Mouse (Mus musculus) cerebellum, adult 2 months (tissue): Measurements from ENCODE around the gene Hoxc10. TPM values are rescaled to one million over a fixed set of nuclear protein-coding genes. Genes with fewer than 3 reads are reported as not detected.

Source experiments
- DNase-seq, 2 experiments: peaks; one replicate each; pipeline ENCODE4 v3.0.0; 2021
- H3K27ac ChIP-seq: fragments of 200-500 bp; 2 replicates; pipeline ENCODE4 v1.5.1; 2012; ENCODE audit warnings: low read length, control low read depth, inconsistent platforms; ENCODE audit not compliant: insufficient read depth
- H3K27me3 ChIP-seq: fragments of 200-500 bp; 2 replicates; pipeline ENCODE4 v1.6.1; 2012; ENCODE audit warnings: inconsistent platforms, mild to moderate bottlenecking, low read length, moderate library complexity; ENCODE audit not compliant: control insufficient read depth, insufficient read depth
- H3K4me1 ChIP-seq: fragments of 200-500 bp; 2 replicates; pipeline ENCODE4 v1.6.1; 2011; ENCODE audit warnings: low read length; ENCODE audit not compliant: control insufficient read depth, insufficient read depth
- H3K4me3 ChIP-seq: fragments of 200-500 bp; replicated peaks from 2 replicates; pipeline ENCODE3; 2011; ENCODE audit warnings: mild to moderate bottlenecking, low read depth, low read length, control low read depth; ENCODE audit not compliant: insufficient read depth
- CTCF ChIP-seq: fragments of 200-500 bp; IDR thresholded peaks from 2 replicates; pipeline ENCODE4 v1.5.1; 2011; ENCODE audit warnings: low read depth, mild to moderate bottlenecking, control low read depth, low read length, moderate library complexity, borderline replicate concordance; ENCODE audit not compliant: insufficient read depth
- POLR2A ChIP-seq: fragments of 200-500 bp; IDR thresholded peaks from 2 replicates; pipeline ENCODE4 v1.6.1; 2011; ENCODE audit warnings: low read length, control low read depth, borderline replicate concordance; ENCODE audit not compliant: insufficient read depth
- WGBS: fragments of 180-500 bp; shearing (Covaris S2); methylation state at CpG from one replicate; pipeline ENCODE4 v1.1.7; 2018; 5-methylcytosine and 5-hydroxymethylcytosine counted together
- polyA plus RNA-seq: library from polyadenylated mRNA; depleted of rRNA; stranded (reverse); fragments of >200 nt; gene quantifications from 2 replicates; pipeline ENCODE4 v1.2.3, GENCODE M21; 2012

The Hoxc10 gene
- polyA plus RNA-seq, 1 experiment, result not detected

GRCm38 (mm10) chr15:102939256-102940155, 27.1 kb upstream of the Hoxc10 start:
- DNase-seq, result no peak
- Histone ChIP-seq H3K4me3 (no peak overlapping the region), H3K4me1 (no peaks in the 10 kb centered on the region), H3K27ac (no peak overlapping the region), H3K27me3 (peaks cover 7% of the 10 kb centered on the region; the same call in 1 of the 2 replicates)
- 2% methylated on average over 34 of the region's 34 CpGs for WGBS
- TF ChIP-seq POLR2A (no peak), CTCF (no peak)

DNA sequence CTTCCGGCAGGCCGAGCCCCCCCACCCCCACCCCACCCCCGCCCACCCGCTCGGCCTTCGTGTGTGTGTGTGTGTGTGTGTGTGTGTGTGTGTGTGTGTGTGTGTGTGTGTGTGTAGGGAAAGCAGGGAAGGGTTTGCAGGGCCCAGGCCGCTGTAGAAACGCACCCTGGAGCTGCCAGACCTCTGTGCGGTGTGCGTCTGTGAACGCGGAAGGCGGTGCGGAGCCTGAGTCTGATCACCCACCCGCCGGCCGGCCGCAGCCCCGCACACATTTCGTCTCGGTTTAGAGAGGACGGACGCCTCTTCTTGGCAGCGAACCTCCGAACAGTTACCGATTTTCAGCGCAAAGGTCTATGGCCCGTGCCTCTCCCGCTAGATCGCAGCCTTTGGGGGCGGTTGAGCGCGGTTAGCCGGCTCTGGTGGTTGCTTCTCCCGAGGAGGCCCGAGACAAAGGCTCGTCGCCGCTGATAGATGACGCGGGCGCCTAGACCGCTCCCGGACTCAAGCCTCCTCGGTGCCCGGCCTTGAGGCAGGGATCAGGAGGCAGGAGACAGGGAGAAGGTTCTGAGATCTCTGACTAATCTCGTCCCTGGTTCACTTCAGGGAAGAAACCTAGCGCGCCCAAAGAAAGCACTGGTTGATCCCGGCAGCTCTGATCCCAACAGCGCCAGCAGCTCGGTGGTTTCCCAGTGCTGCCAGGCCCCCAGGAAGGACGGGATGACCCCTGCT, 23.7 kb upstream of the Hoxc10 start:
- TF ChIP-seq CTCF (no peak), POLR2A (no peak)
- DNase-seq, result no peak
- Histone ChIP-seq H3K4me1 (no peaks in the 10 kb centered on the region), H3K27me3 (peaks cover 4% of the 10 kb centered on the region; the same call in 1 of the 2 replicates), H3K27ac (no peak overlapping the region), H3K4me3 (no peak overlapping the region)
- 1% methylated on average over 53 of the region's 53 CpGs for WGBS

DNA sequence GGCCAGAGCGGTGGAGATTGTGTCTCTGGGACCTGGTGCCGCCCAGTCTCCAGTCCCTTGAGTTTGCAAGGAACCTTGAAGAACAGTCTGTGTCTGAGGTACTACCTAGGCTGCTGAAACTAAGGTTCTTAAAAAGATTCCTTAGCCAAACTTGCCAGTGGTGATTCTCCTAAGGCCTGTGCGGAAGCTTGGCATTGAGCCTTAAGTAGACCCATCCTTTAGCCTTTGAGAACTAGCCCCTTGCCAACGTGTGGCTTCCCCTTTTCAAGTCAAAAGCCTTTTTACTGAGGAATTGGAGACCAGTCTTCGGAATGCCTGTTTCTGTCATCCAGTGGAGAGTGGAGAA, 23.2 kb upstream of the Hoxc10 start:
- Histone ChIP-seq H3K27me3 (peaks cover 5% of the 10 kb centered on the region; the same call in 1 of the 2 replicates), H3K4me1 (no peaks in the 10 kb centered on the region), H3K27ac (no peak overlapping the region), H3K4me3 (no peak overlapping the region)
- TF ChIP-seq CTCF, result no peak
- no peak for TF ChIP-seq POLR2A
- WGBS, result 5% methylated on average over 5 of the region's 5 CpGs
- no peak for DNase-seq

DNA sequence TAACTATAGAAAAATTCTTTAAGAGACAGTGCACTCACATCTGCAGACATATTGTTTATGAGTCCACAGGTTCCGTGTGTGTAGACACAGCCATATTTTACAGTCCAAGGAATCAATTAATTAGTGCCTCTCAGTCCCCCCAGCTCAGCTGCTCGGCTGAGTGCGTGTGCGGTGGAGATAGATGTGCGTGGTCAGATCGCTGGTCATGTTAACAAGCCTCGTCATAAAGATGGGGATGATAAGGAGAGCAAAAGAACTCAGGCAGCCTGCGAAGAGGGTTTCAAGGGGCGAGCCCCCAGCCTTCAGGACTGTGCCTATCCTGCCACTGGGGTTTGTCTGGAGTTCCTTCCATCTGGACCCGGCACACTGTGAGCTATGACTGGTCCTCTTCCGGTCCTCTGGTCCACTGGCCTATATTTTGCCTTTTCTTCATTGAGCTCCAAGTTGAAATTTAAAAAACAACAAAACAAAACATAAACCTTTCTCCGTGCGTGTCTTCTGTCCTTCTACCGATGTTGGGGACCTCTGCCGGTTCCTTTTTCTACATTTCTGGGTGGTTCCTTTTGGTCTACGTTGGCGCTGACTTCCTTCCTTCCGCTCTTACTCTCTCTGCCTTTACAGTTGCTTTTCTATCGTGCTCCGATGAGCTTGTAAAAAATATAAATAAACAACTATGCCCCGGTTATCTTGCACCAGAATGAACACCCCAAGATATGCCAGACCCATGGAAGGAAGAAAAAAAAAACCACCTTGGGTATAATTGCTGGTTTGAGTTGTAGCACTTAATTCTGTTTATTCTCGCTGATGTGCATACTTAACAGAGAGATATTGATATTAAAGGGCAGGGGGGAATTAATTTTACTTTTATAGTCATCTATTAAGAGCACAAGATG, 21.2 kb upstream of the Hoxc10 start:
- no peak for DNase-seq
- 15% methylated on average over 22 of the region's 22 CpGs for WGBS
- Histone ChIP-seq H3K4me1 (no peaks in the 10 kb centered on the region), H3K27ac (no peak overlapping the region), H3K27me3 (peaks cover 5% of the 10 kb centered on the region; the same call in 1 of the 2 replicates), H3K4me3 (no peak overlapping the region)
- TF ChIP-seq POLR2A (no peak), CTCF (no peak)

DNA sequence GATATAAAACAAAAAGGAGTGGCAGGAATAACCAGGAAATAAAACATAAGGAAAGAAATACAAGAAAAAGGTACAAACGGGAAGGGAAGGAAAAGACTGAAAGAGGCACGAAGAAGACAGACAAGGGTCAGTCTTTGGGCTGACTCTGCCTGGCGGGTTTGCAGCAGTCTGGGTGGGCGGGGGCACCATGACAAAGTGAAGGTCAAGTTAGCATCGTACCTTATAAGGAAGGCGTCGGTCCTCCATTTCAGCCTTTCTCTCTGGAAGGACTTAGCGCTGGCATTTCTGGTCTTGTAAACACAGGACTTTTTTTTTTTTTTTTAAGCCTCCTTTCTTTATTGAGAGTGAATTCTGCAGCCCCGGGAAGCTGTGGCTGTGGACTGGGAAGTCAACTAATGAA, 19.3 kb upstream of the Hoxc10 start:
- TF ChIP-seq POLR2A (no peak), CTCF (no peak)
- Histone ChIP-seq H3K27me3 (peaks cover 8% of the 10 kb centered on the region; the same call in 1 of the 2 replicates), H3K4me3 (no peak overlapping the region), H3K4me1 (no peaks in the 10 kb centered on the region), H3K27ac (no peak overlapping the region)
- 2% methylated on average over 9 of the region's 9 CpGs for WGBS
- DNase-seq, result no peak

- no peak for DNase-seq
- Histone ChIP-seq H3K27ac (no peak overlapping the region), H3K4me3 (no peak overlapping the region), H3K27me3 (peaks cover 8% of the 10 kb centered on the region; the same call in 1 of the 2 replicates), H3K4me1 (no peaks in the 10 kb centered on the region)
- TF ChIP-seq POLR2A (no peak), CTCF (no peak)
- 13% methylated on average over 2 of the region's 2 CpGs for WGBS
Observed at GRCm38 (mm10) chr15:102948842-102949241, 17.8 kb upstream of the Hoxc10 start.

DNA sequence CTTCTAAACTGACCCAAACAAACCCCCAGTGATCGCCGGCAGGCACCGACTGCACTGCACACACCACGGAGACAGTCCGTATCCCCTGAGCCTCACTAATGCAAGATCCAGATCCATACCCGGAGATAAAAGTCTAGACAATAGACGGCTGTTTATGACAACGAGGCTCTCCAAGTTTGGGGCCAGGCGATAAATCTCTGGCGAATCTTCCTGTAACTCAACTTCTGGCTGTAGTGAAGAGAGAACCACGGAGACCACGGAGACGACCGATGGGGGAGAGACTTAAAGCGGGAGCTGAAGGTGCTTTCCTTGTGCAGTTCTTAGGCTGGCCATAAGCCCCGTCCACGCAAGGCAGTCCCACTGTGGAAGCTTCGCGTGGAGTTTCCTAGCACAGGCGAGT, 16.9 kb upstream of the Hoxc10 start:
- H3K4me1 ChIP-seq, result no peaks in the 10 kb centered on the region
- no peak overlapping the region for H3K4me3 ChIP-seq
- peaks cover 9% of the 10 kb centered on the region; the same call in 1 of the 2 replicates for H3K27me3 ChIP-seq
- no peak overlapping the region for H3K27ac ChIP-seq
- 3% methylated on average over 20 of the region's 20 CpGs for WGBS
- no peak for DNase-seq
- TF ChIP-seq POLR2A (no peak), CTCF (no peak)
